Mouse (Mus musculus): ENCODE measurements around the gene Bola3.
"Not testable (repeated sequence)": the region's sequence is repeated elsewhere in the genome, so short reads cannot be mapped to it uniquely, and the experiment has no call there.

Bola3 gene

DNA sequence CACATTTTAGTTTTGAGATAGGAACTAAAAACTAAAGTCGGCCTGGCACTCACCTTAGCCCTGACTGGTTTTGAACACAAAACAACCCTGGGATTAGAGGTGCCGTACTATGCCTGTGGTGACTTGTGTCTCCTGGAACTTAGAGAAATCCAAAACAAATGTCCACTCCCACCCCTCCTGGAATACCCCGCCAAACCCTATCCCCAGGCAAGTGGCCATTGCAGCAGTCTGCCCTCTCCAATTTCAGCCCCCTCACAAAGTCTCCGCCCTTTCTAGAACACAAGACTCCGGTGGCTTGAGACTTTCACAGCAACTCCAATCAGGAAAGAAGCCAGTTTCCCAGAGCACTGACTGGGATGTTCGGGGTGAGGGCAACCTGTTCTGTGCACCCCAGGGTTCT is at the start of gene Bola3:
Gene Bola3, plus strand, starts transcription at position 275 of the 400 bp plus-strand sequence.
- DNase-seq (ENCODE audit: low spot score in 2 of 2): no peak

DNA sequence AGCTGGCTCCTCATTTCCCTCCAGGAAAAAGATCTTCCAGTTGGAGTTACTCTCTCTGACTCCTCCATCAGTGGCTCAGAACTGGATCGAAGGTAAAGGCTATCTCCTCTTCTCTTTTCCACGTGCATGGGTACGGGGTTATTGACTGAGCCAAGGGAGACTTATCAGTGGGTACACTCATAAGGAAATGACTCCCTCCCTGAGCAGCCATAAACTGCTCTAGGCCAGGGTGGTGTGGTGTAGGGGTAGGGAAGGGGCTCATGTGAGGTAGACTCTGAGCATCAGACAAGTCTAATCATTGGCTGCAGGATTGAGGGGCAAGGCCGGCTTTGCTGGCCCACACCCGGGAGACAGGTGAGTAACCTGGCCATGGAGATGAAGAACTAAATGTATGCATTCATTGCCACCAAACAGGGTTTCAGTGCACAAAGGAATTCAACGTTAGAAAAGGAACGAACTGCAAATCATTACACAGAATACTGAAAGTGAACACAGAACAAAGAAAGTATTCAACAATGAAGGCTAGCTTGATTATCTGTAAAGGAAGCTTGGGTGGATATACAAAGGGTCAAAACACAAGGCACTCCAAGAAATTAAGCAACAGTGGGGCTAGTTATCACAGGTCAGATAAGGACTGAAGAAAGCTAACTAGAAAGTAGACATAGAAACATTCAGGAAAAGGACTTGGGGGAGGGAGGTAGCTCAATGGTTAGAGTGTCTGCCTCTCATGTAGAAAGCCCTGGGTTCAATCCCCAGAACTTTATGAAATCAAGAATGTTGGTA is 48.3 kb upstream of the Bola3 start:
- DNase-seq (ENCODE audit: low spot score in 2 of 2): no peak

GRCm38 (mm10) chr6:83301294-83301693 is 47.7 kb upstream of the Bola3 start:
- no peak for DNase-seq (ENCODE audit: low spot score in 2 of 2)

GRCm38 (mm10) chr6:83302264-83302663 is 46.7 kb upstream of the Bola3 start:
- DNase-seq (ENCODE audit: low spot score in 2 of 2): no peak

GRCm38 (mm10) chr6:83309017-83309416 is 39.9 kb upstream of the Bola3 start:
- no peak for DNase-seq (ENCODE audit: low spot score in 2 of 2)

GRCm38 (mm10) chr6:83311206-83311605 is 37.7 kb upstream of the Bola3 start:
- DNase-seq (ENCODE audit: low spot score in 2 of 2): no peak

GRCm38 (mm10) chr6:83312021-83312420 is 36.9 kb upstream of the Bola3 start:
- no peak for DNase-seq (ENCODE audit: low spot score in 2 of 2)

DNA sequence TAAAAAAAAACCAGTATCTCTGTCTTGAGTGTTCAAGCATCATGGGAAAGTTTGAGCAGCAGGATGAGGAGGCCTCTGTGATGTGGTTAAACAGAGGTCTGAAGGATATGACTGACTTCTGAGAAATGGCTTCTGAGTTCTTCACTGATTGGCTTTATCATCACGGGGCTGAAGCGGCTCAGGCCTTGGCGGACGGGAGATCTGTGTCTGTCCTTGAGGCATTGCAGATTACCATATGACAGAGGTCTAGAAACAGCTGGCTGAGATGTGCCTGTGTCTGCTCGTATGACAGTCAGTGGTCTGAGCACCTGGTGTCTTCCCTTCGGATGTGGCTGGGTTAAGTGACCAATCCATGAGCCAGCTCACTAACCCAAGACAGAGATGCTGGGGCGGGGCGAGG is 36.4 kb upstream of the Bola3 start:
- no peak for DNase-seq (ENCODE audit: low spot score in 2 of 2)

GRCm38 (mm10) chr6:83315293-83315692 is 33.7 kb upstream of the Bola3 start:
- no peak for DNase-seq (ENCODE audit: low spot score in 2 of 2)

GRCm38 (mm10) chr6:83316022-83316421 is 32.9 kb upstream of the Bola3 start:
- no peak for DNase-seq (ENCODE audit: low spot score in 2 of 2)

DNA sequence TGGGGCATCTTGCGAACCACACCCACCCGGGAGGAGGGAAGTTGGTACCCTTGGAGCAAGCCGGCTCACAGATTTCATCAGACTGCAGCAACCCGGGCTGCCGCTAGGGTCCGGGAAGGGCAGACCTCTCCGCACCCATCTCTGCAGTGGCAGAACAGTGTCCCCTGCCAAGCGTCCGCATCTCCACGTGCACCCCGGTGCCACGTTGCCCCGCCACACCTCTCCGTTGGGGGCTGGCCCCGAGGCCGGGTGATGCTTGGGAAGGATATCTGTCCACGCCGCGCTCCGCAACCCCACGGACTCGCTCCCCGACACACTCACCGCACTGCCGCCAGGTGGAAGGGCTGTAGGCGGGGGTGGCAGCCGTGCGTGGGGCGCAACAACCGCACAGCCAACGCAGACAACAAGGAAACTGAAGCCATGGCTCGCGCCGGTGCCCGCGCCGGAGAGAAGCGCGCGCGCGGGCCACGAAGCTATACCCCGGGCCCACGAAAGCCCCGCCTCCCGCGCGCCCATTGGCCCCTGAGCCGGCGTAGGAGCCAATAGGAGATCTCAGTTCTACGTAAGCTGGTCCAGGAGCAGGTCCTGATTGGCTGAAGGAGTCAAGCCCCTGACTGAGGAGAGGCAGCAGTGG is 31.7 kb upstream of the Bola3 start:
- DNase-seq (ENCODE audit: low spot score in 2 of 2): peak; percentile 78 to 81

DNA sequence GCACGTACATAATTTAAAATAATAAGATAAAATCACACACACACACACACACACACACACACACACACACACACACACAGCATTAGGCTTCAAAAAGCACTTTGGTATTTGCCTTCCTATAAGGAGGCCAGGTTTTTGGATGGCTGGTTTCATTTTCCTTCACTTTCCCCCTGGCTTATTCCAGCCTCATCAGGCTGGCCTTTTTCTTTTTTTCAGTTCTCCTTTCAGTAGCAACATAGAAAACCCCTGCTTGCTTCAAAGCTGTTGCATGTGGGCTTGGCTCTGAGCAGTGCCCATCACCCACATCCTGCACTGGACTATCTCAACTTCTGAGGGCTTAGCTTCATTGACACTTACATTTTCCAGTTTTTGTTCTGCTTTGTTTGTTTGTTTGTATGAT is 27.0 kb upstream of the Bola3 start:
- DNase-seq (ENCODE audit: low spot score in 2 of 2): no peak

GRCm38 (mm10) chr6:83322794-83323193 is 26.2 kb upstream of the Bola3 start:
- DNase-seq (ENCODE audit: low spot score in 2 of 2): no peak

DNA sequence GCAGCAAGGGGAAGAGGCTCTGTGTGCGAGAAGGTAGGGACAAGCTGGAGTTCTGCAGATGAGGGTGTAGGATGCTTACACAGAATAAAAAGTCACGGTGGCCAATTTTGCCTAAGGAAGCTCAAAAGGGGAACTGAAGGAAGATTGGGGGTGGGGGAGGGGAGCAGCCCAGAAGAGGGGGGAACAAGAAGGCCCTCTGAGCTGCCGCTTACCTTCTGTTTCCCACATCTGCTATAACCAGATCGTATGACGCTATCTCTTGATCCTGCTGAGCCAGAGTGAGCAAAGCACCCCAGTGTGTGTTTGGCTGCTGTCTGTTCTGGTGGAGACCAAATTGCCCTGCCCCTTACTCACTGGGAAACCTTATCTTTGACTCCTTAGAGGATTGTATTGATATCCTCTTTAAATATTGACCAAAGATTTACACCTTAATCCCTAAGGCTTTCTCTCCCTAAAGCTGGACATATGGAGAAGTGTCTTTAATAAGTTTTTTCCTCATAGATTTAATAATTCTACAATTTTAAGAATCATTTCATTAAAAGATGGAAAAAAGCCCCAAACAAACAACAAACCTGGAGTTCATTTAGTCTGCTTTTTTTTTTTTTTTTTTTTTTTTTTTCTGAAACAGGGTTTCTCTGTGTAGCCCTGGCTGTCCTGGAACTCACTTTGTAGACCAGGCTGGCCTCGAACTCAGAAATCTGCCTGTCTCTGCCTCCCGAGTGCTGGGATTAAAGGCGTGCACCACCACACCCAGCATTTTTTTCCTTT is 25.1 kb upstream of the Bola3 start:
- DNase-seq (ENCODE audit: low spot score in 2 of 2): no peak

- DNase-seq (ENCODE audit: low spot score in 2 of 2): peak; percentile 92 to 94
Measured at GRCm38 (mm10) chr6:83325525-83326393, 23.2 kb upstream of the Bola3 start, which contains the start of the genes Mthfd2 and Mob1a. TSS of gene Mthfd2 (minus strand) at chr6:83325908. TSS of gene Mob1a (plus strand) at chr6:83326016.

GRCm38 (mm10) chr6:83326394-83326736 is 22.6 kb upstream of the Bola3 start:
- no peak for DNase-seq (ENCODE audit: low spot score in 2 of 2)

DNA sequence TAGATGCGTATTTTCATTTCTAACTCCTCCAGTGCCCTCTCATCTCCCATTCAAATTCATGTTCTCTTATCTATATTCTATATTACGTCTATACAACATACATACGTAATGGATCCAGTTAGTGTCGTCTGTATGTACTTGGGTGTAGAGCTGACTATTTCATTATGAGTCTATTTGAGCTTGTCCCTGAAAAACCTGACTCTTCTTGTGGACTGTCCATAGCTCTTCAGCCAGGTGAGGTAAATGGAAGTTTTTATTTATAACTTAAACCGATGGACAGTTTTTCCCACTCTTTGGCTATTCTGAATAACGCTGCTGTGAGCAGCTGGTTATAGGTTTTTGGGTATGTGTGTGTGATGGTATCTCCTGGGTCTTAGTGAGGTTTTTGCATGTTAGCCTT is 22.2 kb upstream of the Bola3 start:
- no peak for DNase-seq (ENCODE audit: low spot score in 2 of 2)

DNA sequence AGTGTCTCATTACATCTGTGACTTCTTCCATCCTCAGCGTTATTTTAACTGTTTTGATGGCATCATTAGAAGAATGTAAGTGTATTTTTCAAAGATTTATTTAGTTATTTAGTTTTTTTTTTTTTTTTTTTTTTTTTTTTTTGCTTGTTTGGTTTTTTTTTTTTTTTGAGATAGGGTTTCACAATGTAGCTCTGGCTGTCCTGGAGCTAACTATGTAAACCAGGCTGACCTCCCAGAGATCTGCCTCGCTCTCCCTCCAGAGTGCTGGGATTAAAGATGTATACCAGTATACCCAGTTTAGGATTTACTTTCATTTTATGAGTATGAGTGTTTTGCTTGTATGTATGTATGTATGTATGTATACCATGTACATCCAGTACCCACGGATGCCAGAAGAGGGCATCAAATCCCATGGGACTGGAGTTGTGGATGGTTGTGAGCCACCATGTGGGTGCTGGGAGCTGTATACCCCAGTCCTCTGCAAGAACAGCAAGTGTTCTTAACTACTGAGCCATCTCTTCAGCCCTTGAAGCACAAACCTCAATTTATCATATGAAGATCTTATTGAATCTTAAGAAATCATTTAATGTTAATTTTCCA is 21.3 kb upstream of the Bola3 start:
- no peak for DNase-seq (ENCODE audit: low spot score in 2 of 2)

DNA sequence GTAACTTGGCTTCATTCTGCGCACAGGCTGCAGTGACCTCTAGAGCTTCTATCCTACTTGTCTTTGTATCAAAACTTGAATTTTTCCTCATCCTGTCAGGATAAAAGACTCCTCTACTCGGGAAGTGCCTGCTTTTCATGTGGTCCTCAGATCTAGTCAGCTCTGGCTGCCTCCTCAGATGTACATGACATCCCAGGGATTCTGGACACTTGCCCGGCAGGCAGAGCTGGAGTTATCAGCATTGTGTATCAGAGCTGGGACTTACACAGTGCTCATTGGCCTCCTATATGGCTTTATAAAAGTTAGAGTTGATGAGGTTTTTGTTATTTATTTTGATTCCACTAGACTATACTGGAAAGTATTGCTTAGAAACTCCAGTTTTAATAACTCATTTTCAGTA is 7.6 kb upstream of the Bola3 start:
- DNase-seq (ENCODE audit: low spot score in 2 of 2): no peak

DNA sequence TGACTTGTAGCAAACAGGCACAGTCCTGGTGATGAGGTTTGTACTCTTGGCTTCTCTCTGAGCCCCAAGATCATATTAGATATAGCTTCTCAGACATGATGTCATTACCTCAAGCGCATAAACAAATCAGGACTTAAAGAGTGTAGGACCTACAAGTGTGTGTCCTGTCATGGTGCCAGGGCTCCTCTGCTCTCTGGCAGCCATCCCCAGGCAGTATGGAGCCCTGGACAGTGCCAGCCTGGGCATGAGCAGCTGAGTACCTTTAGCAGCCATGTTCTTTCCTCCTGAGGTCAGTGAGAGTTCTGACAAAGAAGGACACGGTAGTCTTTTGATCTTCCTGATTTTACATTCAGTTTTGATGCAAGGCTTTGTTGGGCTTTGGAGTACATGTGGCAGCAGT is 6.0 kb upstream of the Bola3 start:
- DNase-seq (ENCODE audit: low spot score in 2 of 2): no peak

- DNase-seq (ENCODE audit: low spot score in 2 of 2): not testable (repeated sequence)
Measured at GRCm38 (mm10) chr6:83345285-83345684, 3.7 kb upstream of the Bola3 start.
